Mouse (Mus musculus) lung, adult 2 months (tissue): ENCODE measurements around the gene Tmem145. TPM values are rescaled to one million over a fixed set of nuclear protein-coding genes. Genes with fewer than 3 reads are reported as not detected.

ENCODE experiments used
- DNase-seq: peaks from one replicate; pipeline ENCODE4 v3.0.0; 2022
- H3K4me1 ChIP-seq: fragments of 200-500 bp; 2 replicates; pipeline ENCODE4 v1.6.1; 2011; ENCODE audit warnings: low read length; ENCODE audit not compliant: control insufficient read depth, insufficient read depth
- H3K4me3 ChIP-seq: fragments of 200-500 bp; replicated peaks from 2 replicates; pipeline ENCODE3; 2011; ENCODE audit warnings: low read depth, mild to moderate bottlenecking, control low read depth, low read length; ENCODE audit errors: extremely low read depth
- CTCF ChIP-seq: fragments of 200-500 bp; IDR thresholded peaks from 2 replicates; pipeline ENCODE4 v1.5.1; 2011; ENCODE audit warnings: mild to moderate bottlenecking, low read length, control low read depth; ENCODE audit not compliant: insufficient read depth
- POLR2A ChIP-seq: fragments of 200-500 bp; IDR thresholded peaks from 2 replicates; pipeline ENCODE4 v1.6.1; 2011; ENCODE audit warnings: low read depth, mild to moderate bottlenecking, control low read depth, low read length, borderline replicate concordance; ENCODE audit errors: extremely low read depth
- WGBS: fragments of 180-500 bp; shearing (Covaris S2); methylation state at CpG from one replicate; pipeline ENCODE4 v1.1.7; 2018; 5-methylcytosine and 5-hydroxymethylcytosine counted together
- polyA plus RNA-seq: library from polyadenylated mRNA; depleted of rRNA; stranded (reverse); fragments of >200 nt; gene quantifications from 2 replicates; pipeline ENCODE4 v1.2.3, GENCODE M21; 2012

Gene Tmem145
- polyA plus RNA-seq, 1 experiment: not detected

DNA sequence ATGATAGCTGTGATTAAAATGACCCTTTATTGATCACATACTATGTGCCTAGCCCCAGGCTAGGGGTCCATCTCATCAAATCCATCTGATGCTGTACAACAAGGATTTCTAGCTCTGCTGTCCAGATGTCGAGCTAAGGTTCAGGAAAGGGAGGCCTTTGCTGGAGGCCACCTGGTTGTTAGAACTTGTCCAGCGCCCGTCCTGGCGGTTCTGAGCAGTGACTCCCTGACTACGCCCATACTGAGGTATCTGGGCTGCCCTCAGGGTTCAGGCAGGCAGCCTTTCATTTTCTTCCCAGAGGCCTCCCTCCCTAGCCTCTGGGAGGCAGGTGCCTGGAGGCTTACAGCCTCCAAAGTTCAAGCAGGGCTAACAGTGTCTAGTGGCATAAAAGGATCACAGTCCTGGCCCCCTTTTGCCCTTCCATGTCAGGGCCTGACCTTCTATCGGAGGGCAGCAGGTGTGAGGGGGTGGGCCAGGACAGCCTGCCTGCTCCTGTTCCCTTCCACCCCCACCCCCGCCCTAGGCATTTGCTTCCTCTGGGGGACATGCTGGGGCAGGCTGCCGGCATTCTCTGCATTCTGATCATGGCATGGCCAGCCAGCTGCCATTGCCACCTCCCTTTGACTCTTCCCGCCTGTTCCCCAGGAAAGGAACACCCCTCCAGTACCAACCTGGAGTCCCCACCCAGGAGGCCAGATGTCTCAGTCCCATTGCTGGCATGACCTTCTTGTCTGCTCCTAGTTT is 30.2 kb upstream of the Tmem145 start:
- WGBS: 62% methylated on average over 9 of the region's 9 CpGs
- TF ChIP-seq POLR2A: no peak
- no peak overlapping the region for H3K4me3 ChIP-seq
- H3K4me1 ChIP-seq: peaks cover 21% of the 10 kb centered on the region
- DNase-seq: no peak

DNA sequence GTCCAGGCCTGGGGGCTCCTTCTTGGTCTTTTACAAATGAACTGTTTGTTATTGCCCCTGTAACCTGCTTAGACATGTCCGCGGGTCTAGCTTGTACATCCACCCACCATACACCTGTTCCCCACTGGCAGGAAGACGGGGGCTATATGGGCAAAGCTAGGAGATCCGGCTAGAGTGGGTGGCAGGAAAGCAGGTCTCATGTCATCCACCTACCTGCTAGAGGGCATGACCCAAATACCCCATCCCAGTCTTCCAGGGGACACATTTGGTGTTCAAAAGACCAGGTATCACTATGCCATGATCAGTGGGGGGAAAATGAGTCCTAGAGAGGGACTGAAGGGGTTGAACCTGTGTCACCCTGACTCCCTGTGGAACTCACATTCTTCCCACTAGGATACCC is 28.5 kb upstream of the Tmem145 start:
- no peak overlapping the region for H3K4me3 ChIP-seq
- TF ChIP-seq CTCF (no peak), POLR2A (no peak)
- no peak for DNase-seq
- WGBS: 70% methylated on average over 4 of the region's 4 CpGs
- peaks cover 31% of the 10 kb centered on the region for H3K4me1 ChIP-seq

DNA sequence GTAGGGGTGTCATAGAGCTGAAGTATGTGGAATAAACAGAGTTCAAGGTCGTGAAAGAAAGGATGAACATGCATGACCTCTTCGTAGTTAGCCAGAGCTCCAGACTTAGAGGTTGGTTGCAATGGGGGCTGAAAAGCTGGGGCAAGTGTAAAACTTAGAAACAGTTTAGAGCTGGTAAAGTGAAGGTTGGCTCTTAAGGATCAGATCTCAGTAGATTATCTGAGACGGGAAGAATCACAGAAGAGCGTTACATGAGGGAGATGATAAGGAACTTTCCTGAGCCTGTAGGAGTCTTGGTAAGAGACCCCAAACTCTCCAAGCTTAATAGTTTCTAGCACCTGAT is 27.9 kb upstream of the Tmem145 start:
- WGBS: 3% methylated on average over 4 of the region's 4 CpGs
- Histone ChIP-seq H3K4me3 (peak overlapping the region; percentile 87), H3K4me1 (peaks cover 33% of the 10 kb centered on the region)
- no peak for TF ChIP-seq CTCF
- no peak for TF ChIP-seq POLR2A
- DNase-seq: no peak

DNA sequence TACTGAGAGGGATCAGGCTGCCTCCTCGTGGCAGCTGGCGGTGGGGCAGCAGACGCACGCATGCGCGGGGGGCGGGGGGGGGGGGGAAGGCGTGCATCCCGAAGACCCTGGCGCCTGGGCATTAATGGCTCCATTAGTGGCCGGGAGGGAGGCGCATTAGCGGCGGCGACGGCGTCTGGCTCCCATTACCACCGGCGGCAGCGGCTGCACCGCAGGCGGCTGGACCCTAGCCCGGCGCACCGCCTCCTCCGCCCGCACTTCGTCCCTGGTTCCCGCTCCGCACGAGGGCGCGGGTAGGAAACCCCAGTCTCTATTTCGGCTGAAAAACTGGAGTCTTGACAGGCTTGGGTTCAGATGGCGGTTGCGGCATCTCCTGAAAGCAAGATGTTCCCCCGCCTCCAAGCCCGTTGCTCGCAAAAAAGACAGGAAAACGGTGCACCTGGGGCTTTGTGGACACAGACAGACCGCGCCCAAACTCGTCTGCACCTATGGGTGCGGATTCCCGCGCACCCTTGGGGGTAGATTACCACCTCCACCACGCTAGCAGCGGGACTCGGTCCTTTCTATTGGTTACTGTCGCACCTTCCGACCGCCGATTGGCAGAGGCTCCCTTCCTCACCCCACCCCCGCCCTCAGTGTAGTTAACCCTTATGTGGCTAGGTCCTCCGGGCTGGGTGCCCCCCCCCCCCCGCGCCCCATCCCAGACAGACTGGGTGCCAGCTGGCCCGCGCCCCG is 27.4 kb upstream of the Tmem145 start:
- 1% methylated on average over 50 of the region's 60 CpGs for WGBS
- peak overlapping the region; percentile 87 for H3K4me3 ChIP-seq
- peak; percentile 86 for DNase-seq
- peaks cover 38% of the 10 kb centered on the region for H3K4me1 ChIP-seq
- TF ChIP-seq POLR2A (peak; percentile 68; the same call in 1 of the 2 replicates), CTCF (peak; percentile 66)

DNA sequence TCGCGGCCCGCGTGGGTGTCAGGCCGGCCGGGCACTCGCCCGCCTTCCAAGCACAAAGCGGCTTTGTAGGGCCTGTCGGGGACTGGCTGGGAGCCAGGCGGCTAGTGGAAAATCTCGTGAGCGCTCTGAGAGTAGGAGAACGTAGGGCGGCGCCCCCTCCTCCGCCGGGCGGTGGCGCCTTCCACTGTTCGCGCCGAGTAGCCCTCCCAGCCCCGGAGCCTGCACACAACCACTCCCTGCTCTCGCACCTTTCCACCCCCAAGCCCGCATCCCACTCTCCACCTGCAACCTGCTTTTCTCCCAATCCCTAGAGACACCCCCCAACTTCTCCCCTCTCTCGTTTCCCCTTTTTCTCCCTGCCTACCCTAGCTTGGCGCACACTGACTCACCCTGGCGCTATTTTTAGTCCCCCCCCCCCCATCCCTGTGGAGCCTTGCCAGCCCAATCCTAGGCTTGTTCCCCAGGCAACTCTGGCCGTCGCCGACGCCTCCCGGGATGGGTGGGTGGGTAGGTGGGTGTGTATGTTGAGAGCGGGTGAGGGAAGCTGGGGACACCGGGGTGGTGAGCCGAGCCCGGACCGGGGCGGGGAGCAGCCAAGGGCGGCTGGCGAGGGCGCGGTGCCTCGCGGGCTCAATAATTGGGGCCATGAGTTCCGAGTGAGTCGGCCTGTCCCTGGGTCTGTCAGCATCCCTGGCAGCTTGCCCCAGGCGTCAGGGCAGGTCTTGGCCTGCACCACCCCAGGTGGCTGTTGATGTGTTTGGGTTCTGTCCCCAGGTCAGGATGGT is 26.6 kb upstream of the Tmem145 start:
- Histone ChIP-seq H3K4me1 (peaks cover 44% of the 10 kb centered on the region), H3K4me3 (peak overlapping the region; percentile 87)
- DNase-seq: peak; percentile 72
- TF ChIP-seq CTCF: no peak
- no peak; the same call in 1 of the 2 replicates for TF ChIP-seq POLR2A
- under 1% methylated on average over 46 of the region's 49 CpGs for WGBS

DNA sequence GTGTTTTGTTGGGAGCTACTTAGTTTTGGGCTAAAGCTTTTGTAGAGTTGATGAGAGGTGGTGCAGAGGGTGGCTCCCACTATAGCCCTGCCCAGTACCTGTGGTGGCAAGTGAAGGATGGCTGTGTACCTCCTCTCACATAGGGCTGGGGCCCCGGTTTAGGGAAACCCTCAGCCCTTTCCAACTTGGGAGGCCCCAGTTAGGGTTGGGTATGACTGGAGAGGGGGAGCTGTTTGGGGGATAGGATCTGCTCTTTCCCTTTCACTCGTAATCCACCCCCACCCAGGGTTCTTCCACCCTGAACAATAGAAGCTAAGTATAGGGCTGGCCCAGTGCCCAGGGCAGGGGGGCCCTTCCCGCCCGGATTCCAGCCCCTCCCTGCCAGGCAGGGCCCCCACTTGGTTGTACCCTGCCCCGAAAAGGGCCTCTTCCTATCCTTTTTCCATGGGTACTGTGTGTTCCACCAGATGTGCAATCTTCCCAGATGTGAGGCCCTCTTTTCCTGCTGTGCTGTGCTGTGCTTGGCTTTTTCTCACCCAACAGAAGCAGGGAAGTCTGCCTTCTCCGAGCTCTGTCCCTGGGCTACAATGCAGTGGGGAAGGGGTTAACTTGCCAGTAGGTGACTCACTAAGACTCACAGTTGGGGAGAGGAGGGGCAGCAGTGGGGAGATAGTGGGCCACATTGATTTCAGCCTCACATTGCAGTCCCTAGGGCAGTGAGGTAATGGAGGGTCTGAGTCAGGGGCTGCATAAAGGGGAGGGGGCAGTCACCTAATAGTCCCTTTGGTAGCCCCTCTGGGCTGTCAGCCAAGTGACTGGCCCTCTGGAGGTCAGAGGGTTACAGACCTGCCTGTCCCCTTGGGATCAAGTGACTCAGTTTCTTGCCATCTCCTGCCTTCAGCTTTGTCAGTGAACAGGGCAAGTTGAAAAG is 25.8 kb upstream of the Tmem145 start:
- TF ChIP-seq CTCF: no peak
- TF ChIP-seq POLR2A: no peak
- peaks cover 42% of the 10 kb centered on the region for H3K4me1 ChIP-seq
- H3K4me3 ChIP-seq: peak overlapping the region; percentile 87
- no peak for DNase-seq
- WGBS: 5% methylated on average over 6 of the region's 6 CpGs

DNA sequence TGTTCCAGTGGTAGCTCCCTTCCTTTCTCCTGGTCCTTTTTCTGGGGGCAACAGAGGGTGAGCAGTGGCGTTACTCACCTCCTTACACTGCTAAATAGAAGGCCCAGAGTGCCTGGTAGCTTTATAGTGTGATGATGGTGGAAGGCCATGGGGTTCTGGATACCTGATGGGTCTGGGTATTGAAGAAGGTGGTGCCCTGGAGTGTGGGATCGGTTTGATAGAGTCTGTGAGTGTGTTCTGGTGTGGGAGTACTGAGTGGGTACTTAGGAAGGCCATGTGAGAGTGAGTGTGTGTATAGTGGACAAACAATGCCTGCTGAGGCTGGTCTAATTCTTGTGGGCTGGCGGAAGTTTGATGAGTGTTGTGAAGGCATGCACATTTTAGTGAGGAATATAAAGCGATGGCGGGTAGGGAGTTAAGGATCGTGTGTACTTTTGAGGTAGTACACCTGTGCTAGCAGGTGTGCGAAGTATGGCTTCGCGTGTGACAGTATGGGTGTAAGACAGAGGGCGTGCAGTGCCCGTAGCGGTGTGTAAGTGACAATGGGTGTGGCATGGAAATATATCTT is 24.7 kb upstream of the Tmem145 start:
- no peak for DNase-seq
- 11% methylated on average over 12 of the region's 12 CpGs for WGBS
- Histone ChIP-seq H3K4me3 (peak overlapping the region; percentile 49), H3K4me1 (peaks cover 42% of the 10 kb centered on the region)
- TF ChIP-seq CTCF (no peak), POLR2A (no peak)

DNA sequence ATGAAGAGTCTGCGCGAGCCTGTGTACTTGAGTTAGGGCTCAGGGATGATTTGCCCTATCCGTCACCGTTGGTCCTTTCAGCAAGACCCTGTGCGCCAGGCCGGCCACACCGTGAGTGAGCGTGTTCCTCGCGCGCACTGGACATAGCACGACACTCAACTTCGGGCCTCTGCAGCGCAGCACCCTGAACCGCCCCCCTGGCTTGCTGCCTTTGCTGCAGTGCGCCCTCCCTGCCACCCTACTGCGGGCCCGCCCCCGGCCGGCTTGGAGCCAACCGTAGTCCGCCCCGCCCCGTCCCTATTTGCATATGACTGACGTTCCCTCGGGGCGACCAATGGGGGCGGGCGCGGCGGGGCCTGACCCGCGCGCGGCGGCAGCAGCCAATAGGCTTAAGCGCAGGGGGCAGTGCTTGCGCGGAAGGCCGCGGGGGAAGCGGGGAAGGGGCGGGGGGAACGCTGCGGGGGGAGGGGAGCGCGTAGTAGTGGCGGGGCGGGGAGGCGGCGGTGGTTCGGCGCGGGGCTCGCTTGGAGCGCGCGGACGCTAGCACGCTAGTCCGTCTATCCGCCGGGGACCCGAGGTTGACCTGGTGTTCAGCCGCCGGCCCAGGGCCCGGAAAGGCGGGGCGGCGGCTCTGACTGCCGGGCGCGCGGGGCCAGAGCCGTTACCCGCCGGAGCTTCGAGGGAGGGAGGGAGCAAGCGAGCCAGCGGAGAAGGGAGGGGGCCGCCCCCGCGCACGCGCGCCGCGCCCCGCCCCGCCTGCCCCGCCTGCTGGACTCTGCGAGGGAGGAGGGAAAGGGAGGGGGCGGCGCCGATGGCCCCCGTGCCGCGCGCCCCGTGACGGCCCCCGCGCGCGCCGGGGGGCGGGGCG is 23.9 kb upstream of the Tmem145 start:
- TF ChIP-seq CTCF (no peak), POLR2A (peak; percentile 92; the same call in 1 of the 2 replicates)
- peaks cover 42% of the 10 kb centered on the region for H3K4me1 ChIP-seq
- DNase-seq: peak; percentile 96
- H3K4me3 ChIP-seq: peak overlapping the region; percentile 73
- 2% methylated on average over 76 of the region's 108 CpGs for WGBS
